Mouse (Mus musculus) midbrain, embryonic 11.5 days (tissue): ENCODE data around the gene 1700086D15Rik. TPM values are rescaled to one million over a fixed set of nuclear protein-coding genes. Genes with fewer than 3 reads are reported as not detected.

Source experiments
- ATAC-seq: fragments of 200-750 bp; cut with Nextera tagmentation; 2 replicates; pipeline ENCODE4 v1.8.0; 2017; ENCODE audit warnings: moderate TSS enrichment, moderate library complexity; ENCODE audit not compliant: low FRiP score
- DNase-seq: peaks from one replicate; pipeline ENCODE4 v3.0.0; 2015; ENCODE audit warnings: low spot score; ENCODE audit errors: missing footprints
- H3K27ac ChIP-seq: fragments of 300-500 bp; sonication (generic); 2 replicates; pipeline ENCODE4 v1.5.1; 2014; ENCODE audit warnings: low read depth, low read length
- H3K27me3 ChIP-seq: fragments of 300-500 bp; sonication (generic); 2 replicates; pipeline ENCODE4 v1.6.1; 2014; ENCODE audit warnings: mild to moderate bottlenecking, low read length, moderate library complexity, mixed read lengths; ENCODE audit not compliant: control insufficient read depth, insufficient read depth
- H3K36me3 ChIP-seq: fragments of 300-500 bp; sonication (generic); 2 replicates; pipeline ENCODE4 v1.6.1; 2014; ENCODE audit warnings: mild to moderate bottlenecking, low read length, moderate library complexity, mixed read lengths; ENCODE audit not compliant: control insufficient read depth, insufficient read depth
- H3K4me1 ChIP-seq: fragments of 300-500 bp; sonication (generic); 2 replicates; pipeline ENCODE4 v1.6.1; 2014; ENCODE audit warnings: low read length; ENCODE audit not compliant: control insufficient read depth, insufficient read depth
- H3K4me2 ChIP-seq: fragments of 300-500 bp; sonication (generic); 2 replicates; pipeline ENCODE4 v1.6.1; 2014; ENCODE audit warnings: mild to moderate bottlenecking, moderate library complexity
- H3K4me3 ChIP-seq: fragments of 300-500 bp; sonication (generic); 2 replicates; pipeline ENCODE4 v1.5.1; 2014; ENCODE audit warnings: low read depth, low read length
- H3K9ac ChIP-seq: fragments of 300-500 bp; sonication (generic); 2 replicates; pipeline ENCODE4 v1.6.1; 2014; ENCODE audit warnings: low read length
- H3K9me3 ChIP-seq: fragments of 300-500 bp; sonication (generic); 2 replicates; pipeline ENCODE4 v1.6.1; 2016; ENCODE audit warnings: low read length; ENCODE audit not compliant: control insufficient read depth
- WGBS: fragments of 180-500 bp; shearing (Covaris S2); extraction: QIAGEN DNeasy Blood & Tissue Kit; methylation state at CpG from one replicate; pipeline ENCODE4 v1.1.7; 2014; 5-methylcytosine and 5-hydroxymethylcytosine counted together
- polyA plus RNA-seq: library from polyadenylated mRNA; unstranded; fragments of >200 nt; fragmentation: Nextera tagmentation; extraction: Ambion mirVana; gene quantifications from 2 replicates; pipeline ENCODE4 v1.2.1, GENCODE M21; 2014

The 1700086D15Rik gene
- polyA plus RNA-seq, 1 experiment from 2014 or later: not detected

DNA sequence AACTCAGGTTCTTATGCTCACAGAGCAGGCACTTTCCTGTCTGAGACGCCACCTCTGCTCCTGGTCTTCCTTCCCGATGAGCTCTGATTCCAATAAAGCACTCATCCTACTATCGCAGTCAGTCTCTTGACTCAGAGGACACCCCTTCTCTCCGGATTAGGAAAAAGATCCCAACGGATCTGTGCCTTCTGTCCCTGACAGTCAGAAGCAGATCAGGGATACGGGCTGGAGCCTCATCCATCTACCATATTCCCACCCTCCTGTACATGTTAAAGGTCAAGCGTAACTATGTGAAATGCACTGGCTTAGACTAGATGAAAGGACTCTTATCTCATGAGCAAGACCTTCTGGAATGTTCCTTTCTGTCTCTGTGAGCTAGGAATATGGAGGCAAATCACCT is 11.2 kb downstream of the 1700086D15Rik start:
- Histone ChIP-seq H3K27ac (no peak overlapping the region), H3K4me1 (no peaks in the 10 kb centered on the region), H3K9me3 (no peaks in the 10 kb centered on the region), H3K36me3 (no peaks in the 10 kb centered on the region), H3K4me3 (no peak overlapping the region), H3K9ac (no peak overlapping the region), H3K4me2 (no peak overlapping the region), H3K27me3 (no peaks in the 10 kb centered on the region)
- DNase-seq (no peak), ATAC-seq (no peak)
- 90% methylated on average over 7 of the region's 7 CpGs for WGBS

DNA sequence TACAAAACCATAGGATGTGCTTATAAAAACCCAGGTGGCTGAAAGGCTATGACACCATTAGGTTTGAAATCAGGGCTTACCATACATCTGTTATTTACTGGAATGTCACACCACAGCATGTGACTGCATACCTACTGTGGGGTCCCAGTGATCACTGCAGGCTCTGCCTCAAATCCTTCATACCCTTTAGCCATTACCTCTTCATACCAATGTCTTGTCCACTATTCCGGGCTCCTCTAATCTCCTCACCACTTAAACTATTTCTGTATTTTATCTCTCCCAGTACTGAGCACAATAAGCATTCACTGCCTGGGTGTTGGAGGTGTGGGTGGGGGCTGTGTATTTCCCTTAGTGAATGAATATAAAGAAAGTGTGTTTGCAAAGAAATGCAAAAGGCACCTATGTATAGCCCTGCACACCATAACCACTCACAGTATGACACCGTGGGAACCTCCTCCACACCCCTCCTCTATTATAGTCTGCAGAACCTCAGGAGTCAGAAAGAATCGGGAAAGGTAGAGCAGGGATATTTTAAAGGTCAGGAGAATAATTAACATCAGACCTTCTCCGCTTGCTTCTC is 16.8 kb downstream of the 1700086D15Rik start:
- Histone ChIP-seq H3K27ac (no peak overlapping the region), H3K9me3 (no peaks in the 10 kb centered on the region), H3K4me1 (no peaks in the 10 kb centered on the region), H3K9ac (no peak overlapping the region), H3K27me3 (no peaks in the 10 kb centered on the region), H3K36me3 (no peaks in the 10 kb centered on the region), H3K4me2 (no peak overlapping the region), H3K4me3 (no peak overlapping the region)
- no peak for ATAC-seq
- WGBS: 84% methylated on average over 4 of the region's 4 CpGs
- DNase-seq: no peak

DNA sequence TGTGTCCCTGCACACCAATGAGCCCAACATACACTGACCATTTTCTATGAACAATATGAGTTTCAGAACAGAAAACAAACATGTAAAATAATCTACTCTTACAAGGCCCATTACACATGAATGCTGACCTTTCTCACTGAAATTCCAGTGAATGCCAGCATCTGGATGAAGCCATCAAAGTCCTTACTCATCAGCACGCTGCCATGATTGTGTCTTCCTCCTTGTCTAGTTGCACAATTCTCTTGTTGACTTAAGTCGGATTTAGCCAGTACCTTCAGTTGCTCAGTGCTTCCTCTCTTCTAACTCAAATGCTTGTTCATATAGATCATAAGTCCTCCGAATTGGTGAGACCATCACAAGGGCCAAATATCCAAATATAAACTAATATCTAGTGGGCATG is 20.7 kb downstream of the 1700086D15Rik start:
- WGBS: 89% methylated on average over 3 of the region's 3 CpGs
- Histone ChIP-seq H3K4me1 (no peaks in the 10 kb centered on the region; the same call in 1 of the 2 replicates), H3K9ac (no peak overlapping the region), H3K9me3 (no peaks in the 10 kb centered on the region), H3K4me2 (no peak overlapping the region), H3K27ac (no peak overlapping the region), H3K4me3 (no peak overlapping the region), H3K27me3 (no peaks in the 10 kb centered on the region), H3K36me3 (no peaks in the 10 kb centered on the region)
- ATAC-seq (no peak), DNase-seq (no peak)

DNA sequence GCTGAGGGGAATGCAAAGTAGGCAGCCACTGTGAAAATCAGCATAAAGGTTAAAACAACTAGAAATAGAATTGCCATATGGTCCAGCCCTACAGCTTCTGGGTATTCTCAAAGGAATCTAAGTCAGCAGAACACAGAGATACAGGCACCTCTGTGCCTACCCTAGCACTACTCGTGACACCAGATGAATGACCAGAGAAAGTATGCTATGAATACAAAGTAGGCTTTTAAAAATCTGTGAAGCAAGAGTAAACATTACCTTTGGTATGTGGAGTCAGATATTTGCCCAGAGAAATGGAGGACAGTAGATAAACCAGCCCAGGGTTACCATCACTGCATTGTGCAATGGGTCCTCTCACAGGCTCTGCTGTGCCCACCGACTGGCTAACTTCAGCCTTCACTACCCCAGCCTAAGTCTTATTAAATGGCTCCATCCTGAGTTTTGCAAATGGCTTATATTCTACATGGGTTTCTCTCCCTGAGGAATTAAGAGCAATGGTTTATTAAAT is 22.5 kb downstream of the 1700086D15Rik start:
- no peaks in the 10 kb centered on the region for H3K27me3 ChIP-seq
- no peak overlapping the region for H3K4me2 ChIP-seq
- H3K9ac ChIP-seq: no peak overlapping the region
- no peak for ATAC-seq
- H3K9me3 ChIP-seq: no peaks in the 10 kb centered on the region
- WGBS: 79% methylated on average over 2 of the region's 2 CpGs
- H3K4me1 ChIP-seq: no peaks in the 10 kb centered on the region; the same call in 1 of the 2 replicates
- H3K4me3 ChIP-seq: no peak overlapping the region
- DNase-seq: no peak
- no peaks in the 10 kb centered on the region for H3K36me3 ChIP-seq
- H3K27ac ChIP-seq: no peak overlapping the region

DNA sequence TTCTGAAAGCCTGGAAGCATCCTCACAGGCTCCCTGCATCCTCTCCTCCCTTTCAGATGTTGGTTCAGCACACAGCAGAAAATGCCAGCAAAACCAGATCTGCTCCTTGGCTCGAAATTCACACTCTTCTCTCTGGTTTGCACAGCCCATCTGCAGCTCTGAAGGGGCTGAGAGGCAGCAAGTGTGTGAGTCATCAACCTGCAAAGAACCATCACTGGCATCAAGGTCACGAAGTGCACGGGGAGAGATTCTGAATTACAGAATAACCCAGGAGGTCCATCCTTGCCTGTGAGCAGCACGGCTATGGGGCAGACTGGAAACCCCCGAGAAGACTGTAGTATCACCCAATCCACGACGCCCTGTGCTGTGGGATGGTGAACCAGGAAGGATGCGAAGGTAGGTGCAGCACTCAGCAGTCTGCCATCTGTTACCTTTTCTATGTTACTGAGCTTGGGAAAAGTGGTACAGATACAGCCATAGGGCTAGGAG is 24.4 kb downstream of the 1700086D15Rik start:
- WGBS: 90% methylated on average over 8 of the region's 8 CpGs
- H3K36me3 ChIP-seq: no peaks in the 10 kb centered on the region
- no peak overlapping the region for H3K9ac ChIP-seq
- ATAC-seq (no peak), DNase-seq (no peak)
- H3K27ac ChIP-seq: no peak overlapping the region
- no peaks in the 10 kb centered on the region; the same call in 1 of the 2 replicates for H3K4me1 ChIP-seq
- H3K9me3 ChIP-seq: no peaks in the 10 kb centered on the region
- H3K4me2 ChIP-seq: no peak overlapping the region
- H3K4me3 ChIP-seq: no peak overlapping the region
- no peaks in the 10 kb centered on the region for H3K27me3 ChIP-seq

DNA sequence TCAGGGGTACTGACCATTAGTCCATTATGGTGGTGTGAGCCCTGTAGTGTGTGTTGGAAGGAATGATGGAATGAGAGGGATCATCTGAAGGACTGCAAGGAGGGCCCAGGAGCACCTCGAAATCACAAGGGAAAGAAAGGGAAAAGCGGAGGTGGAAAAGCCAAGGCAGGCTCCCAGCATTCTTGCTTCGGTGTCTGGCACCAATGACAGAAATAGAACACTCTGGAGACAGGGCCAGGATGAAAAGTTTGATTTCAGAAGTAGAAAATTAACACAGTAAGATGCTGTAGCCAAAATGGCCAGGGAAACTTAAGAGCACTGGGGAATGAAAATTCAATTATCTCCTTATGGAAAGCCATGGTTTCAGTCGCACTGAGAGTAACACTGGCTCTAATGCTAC is 26.0 kb downstream of the 1700086D15Rik start:
- Histone ChIP-seq H3K4me1 (no peaks in the 10 kb centered on the region; the same call in 1 of the 2 replicates), H3K4me2 (no peak overlapping the region), H3K9ac (no peak overlapping the region), H3K27me3 (no peaks in the 10 kb centered on the region), H3K27ac (no peak overlapping the region), H3K4me3 (no peak overlapping the region), H3K9me3 (no peaks in the 10 kb centered on the region), H3K36me3 (no peaks in the 10 kb centered on the region)
- ATAC-seq (no peak), DNase-seq (no peak)
- 84% methylated on average over 4 of the region's 4 CpGs for WGBS

DNA sequence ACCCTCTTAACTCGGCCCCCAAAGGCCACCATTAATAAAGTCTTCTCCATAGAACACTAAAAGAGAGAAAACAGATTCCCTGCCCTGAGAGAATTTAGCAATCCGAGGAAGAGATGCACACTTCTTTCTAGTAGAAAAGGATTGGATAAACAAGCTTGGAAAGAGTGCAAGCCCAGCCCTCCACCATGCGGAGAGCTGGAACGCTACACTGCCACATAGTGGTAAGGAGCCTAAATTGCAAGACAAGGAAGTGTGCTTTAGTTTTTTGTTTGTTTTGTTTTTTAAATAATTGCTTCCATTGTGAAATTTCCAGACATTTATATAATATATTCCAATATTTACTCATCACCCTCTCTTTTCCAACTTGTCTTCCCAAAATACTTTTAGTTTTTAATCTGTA is 30.6 kb downstream of the 1700086D15Rik start:
- ATAC-seq (no peak), DNase-seq (no peak)
- Histone ChIP-seq H3K4me2 (no peak overlapping the region), H3K4me1 (peaks cover 12% of the 10 kb centered on the region), H3K9ac (no peak overlapping the region), H3K27ac (no peak overlapping the region), H3K9me3 (no peaks in the 10 kb centered on the region), H3K27me3 (no peaks in the 10 kb centered on the region), H3K36me3 (no peaks in the 10 kb centered on the region), H3K4me3 (no peak overlapping the region)
- WGBS: 80% methylated on average over 4 of the region's 4 CpGs

DNA sequence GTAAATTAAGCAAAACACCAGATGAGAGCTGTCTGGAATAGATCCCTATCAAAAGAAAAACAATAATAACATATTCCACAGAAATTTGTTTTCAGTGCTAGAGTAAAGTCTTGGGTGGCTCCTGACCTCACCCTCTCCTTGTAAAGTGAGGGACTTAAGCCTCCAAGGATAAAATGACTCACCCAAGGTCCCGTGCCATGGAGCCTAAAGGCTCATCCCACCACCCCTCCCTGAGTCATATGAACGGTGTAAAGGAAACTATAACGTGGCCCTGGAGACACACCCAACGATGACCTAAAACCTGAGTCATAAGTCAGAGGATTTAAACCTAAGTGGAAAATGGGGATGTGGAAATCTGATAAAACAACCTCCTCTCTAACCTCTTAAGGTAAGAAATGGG is 31.0 kb downstream of the 1700086D15Rik start:
- H3K4me1 ChIP-seq: peaks cover 12% of the 10 kb centered on the region
- no peak overlapping the region for H3K27ac ChIP-seq
- H3K9ac ChIP-seq: no peak overlapping the region
- ATAC-seq (no peak), DNase-seq (no peak)
- no peaks in the 10 kb centered on the region for H3K36me3 ChIP-seq
- no peaks in the 10 kb centered on the region for H3K9me3 ChIP-seq
- H3K4me3 ChIP-seq: no peak overlapping the region
- no peak overlapping the region for H3K4me2 ChIP-seq
- no peaks in the 10 kb centered on the region for H3K27me3 ChIP-seq
- WGBS: 87% methylated on average over 4 of the region's 4 CpGs

DNA sequence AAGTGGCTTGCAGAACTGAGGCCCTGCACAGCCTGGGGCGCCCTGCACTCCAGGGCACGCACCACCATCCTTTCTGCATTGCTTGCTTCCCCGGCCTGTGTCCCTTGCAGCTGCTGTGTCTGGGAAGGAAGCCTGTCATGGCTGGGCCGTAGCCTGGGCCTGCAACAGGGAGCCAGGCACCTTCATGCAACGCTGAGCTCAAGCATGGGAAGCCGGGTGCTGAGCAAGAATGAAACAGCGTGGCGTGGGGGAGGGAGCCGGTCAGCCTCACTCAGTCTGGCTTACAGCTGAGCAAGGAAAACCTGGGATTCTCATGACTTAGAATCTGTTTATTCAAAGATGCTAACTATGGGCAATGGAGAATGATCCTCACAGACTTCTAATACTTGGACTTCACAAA is 33.1 kb downstream of the 1700086D15Rik start:
- Histone ChIP-seq H3K4me1 (peaks cover 12% of the 10 kb centered on the region), H3K9me3 (no peaks in the 10 kb centered on the region), H3K27me3 (no peaks in the 10 kb centered on the region), H3K9ac (no peak overlapping the region), H3K4me3 (no peak overlapping the region), H3K36me3 (no peaks in the 10 kb centered on the region), H3K27ac (no peak overlapping the region; the same call in 1 of the 2 replicates), H3K4me2 (no peak overlapping the region)
- DNase-seq: no peak
- no peak for ATAC-seq
- 59% methylated on average over 9 of the region's 9 CpGs for WGBS
